Mouse (Mus musculus) kidney, embryonic 14.5 days (tissue): Measurements from ENCODE around the gene Bcar1. TPM values are rescaled to one million over a fixed set of nuclear protein-coding genes. Genes with fewer than 3 reads are reported as not detected.
A peak's percentile ranks its signal among the peaks of the same experiment; 100 is the strongest.

Source experiments
- ATAC-seq: fragments of 200-750 bp; cut with Nextera tagmentation; 2 replicates; pipeline ENCODE4 v1.8.0; 2017; ENCODE audit warnings: moderate number of reproducible peaks, mild to moderate bottlenecking, moderate TSS enrichment, moderate library complexity; ENCODE audit not compliant: low FRiP score, low TSS enrichment
- H3K27ac ChIP-seq: fragments of 300-500 bp; sonication (generic); 2 replicates; pipeline ENCODE4 v1.5.1; 2014; ENCODE audit warnings: low read depth, mild to moderate bottlenecking, low read length, moderate library complexity, mixed read lengths
- H3K27me3 ChIP-seq: fragments of 300-500 bp; sonication (generic); 2 replicates; pipeline ENCODE4 v1.6.1; 2014; ENCODE audit warnings: mild to moderate bottlenecking, low read length; ENCODE audit not compliant: control insufficient read depth, insufficient read depth
- H3K36me3 ChIP-seq: fragments of 300-500 bp; sonication (generic); 2 replicates; pipeline ENCODE4 v1.6.1; 2014; ENCODE audit warnings: low read length, mixed read lengths; ENCODE audit not compliant: control insufficient read depth, insufficient read depth
- H3K4me1 ChIP-seq: fragments of 300-500 bp; sonication (generic); 2 replicates; pipeline ENCODE4 v1.6.1; 2014; ENCODE audit warnings: low read length, mixed read lengths; ENCODE audit not compliant: control insufficient read depth, insufficient read depth
- H3K4me2 ChIP-seq: fragments of 300-500 bp; sonication (generic); replicated peaks from 2 replicates; pipeline ENCODE4 v1.6.1; 2014; ENCODE audit warnings: low read depth, mild to moderate bottlenecking, low read length
- H3K4me3 ChIP-seq: fragments of 300-500 bp; sonication (generic); 2 replicates; pipeline ENCODE4 v1.5.1; 2014; ENCODE audit warnings: mild to moderate bottlenecking, low read length
- H3K9ac ChIP-seq: fragments of 300-500 bp; sonication (generic); 2 replicates; pipeline ENCODE4 v1.6.1; 2014; ENCODE audit warnings: low read depth, mild to moderate bottlenecking, low read length, moderate library complexity
- H3K9me3 ChIP-seq: fragments of 300-500 bp; sonication (generic); 2 replicates; pipeline ENCODE4 v1.6.1; 2016; ENCODE audit warnings: low read length; ENCODE audit not compliant: control insufficient read depth
- WGBS: fragments of 180-500 bp; shearing (Covaris S2); extraction: QIAGEN DNeasy Blood & Tissue Kit; methylation state at CpG from one replicate; pipeline ENCODE4 v1.1.7; 2014; 5-methylcytosine and 5-hydroxymethylcytosine counted together
- polyA plus RNA-seq: library from polyadenylated mRNA; unstranded; fragments of >200 nt; fragmentation: Nextera tagmentation; extraction: Ambion mirVana; gene quantifications from 2 replicates; pipeline ENCODE4 v1.2.1, GENCODE M21; 2014

The Bcar1 gene
- polyA plus RNA-seq, result 39.1 and 55.6 TPM in 2 replicates

DNA sequence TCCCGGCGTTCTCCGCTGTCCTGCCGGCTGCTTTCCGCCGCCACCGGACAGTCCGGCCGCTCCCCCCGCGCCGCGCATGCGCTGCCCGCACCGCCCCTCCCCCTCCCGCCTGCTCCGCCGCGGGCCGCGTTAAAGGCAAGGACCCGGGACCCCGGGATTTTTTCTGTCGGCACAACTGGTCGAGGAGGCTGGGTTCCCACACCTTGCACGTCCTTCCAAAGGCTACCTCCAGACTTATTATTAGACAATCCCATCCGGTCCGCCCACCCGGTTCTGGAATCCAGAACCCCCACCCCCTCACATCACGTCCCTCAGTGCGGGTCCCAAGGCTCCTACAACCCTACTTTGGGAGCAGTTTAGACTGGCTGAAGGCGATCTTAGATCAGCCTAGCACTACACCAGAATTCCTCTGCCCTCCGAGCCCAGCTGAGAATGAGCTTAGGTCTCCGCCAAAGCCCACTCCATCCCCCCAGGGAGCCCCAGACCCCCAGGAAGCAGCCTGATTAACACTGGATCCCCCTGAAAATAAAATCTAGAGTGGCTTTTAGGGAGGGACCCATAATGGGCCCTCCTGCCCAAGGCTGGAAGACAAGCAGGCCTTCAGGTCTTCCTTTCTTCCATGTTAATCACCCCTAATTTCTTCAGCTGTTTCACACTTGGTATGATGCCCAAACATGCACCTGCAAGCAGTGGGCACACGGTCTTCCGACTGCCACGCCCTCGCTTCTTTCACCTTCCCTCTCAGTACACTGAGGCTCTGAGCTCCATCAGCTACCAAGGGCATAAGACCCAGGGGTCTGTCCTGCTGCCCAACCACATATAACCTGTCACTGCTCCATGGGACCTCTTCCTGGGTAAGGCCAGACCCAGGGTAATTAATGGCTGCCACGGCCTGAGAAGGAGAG lies at the start of gene Bcar1:
TSS of gene Bcar1 (minus strand) at position 18 of the 905 bp plus-strand sequence.
- Histone ChIP-seq H3K27ac (peak within 1 kb of the TSS; percentile 69; the same call in 1 of the 2 replicates), H3K4me3 (peak within 1 kb of the TSS; percentile 93), H3K27me3 (no peaks in the 10 kb centered on the region), H3K9me3 (no peaks in the 10 kb centered on the region), H3K4me1 (peaks cover 61% of the 10 kb centered on the region), H3K9ac (peak within 1 kb of the TSS; percentile 91), H3K4me2 (peak within 1 kb of the TSS; percentile 75), H3K36me3 (no peaks in the 10 kb centered on the region)
- peak; percentile 56 for ATAC-seq
- 12% methylated on average over 36 of the region's 40 CpGs for WGBS

DNA sequence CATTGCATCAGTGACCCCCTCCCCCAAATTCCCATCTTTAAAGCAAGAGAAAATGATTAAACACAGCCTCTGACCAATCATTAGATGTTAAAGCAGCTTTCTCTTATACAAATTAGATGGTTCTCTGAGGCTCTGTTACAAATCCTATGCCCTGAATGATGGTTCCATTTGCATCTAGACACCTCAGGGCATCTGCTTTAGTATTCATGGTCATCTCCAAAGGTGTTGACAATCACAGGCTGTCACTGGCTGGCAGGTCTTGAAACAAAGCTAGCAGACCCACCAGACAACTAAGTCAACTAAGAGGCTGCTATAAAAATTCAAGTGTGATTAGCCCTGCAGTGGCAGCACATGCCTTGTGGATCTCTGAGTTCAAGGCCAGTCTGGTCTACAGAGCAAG lies 46.0 kb upstream of the Bcar1 start:
- peaks cover 12% of the 10 kb centered on the region for H3K4me1 ChIP-seq
- no peak overlapping the region for H3K27ac ChIP-seq

DNA sequence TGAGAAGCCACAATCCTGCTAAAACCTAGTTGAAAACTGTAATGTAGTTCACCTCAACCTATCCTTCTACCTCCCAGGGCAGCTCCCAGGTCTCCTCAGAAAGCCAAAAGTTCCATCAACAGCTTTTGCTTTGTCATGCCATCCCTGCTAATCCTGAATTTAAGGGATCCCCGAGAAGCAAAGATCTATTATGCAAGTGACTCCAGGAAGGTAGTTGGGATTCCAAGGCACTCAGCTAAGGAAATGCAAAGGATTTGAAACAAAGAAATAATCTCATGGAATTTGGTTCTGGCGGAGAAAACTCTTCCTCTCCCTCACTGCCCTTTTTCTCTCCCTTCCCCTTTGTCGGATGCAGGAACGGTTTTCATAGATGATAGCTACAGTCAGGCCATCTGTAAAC lies 45.6 kb upstream of the Bcar1 start:
- ATAC-seq, result no peak
- H3K9ac ChIP-seq, result no peak overlapping the region
- H3K4me1 ChIP-seq, result peaks cover 12% of the 10 kb centered on the region
- no peaks in the 10 kb centered on the region for H3K9me3 ChIP-seq
- H3K27ac ChIP-seq, result no peak overlapping the region
- no peak overlapping the region for H3K4me3 ChIP-seq
- no peak overlapping the region for H3K4me2 ChIP-seq
- peaks cover 3% of the 10 kb centered on the region; the same call in 1 of the 2 replicates for H3K36me3 ChIP-seq
- H3K27me3 ChIP-seq, result no peaks in the 10 kb centered on the region
- 49% methylated on average over 4 of the region's 4 CpGs for WGBS

More for the DNA sequence above, 46.0 kb upstream of the Bcar1 start:
- ATAC-seq, result no peak
- H3K9me3 ChIP-seq, result no peaks in the 10 kb centered on the region
- H3K4me3 ChIP-seq, result no peak overlapping the region
- H3K9ac ChIP-seq, result no peak overlapping the region
- peaks cover 3% of the 10 kb centered on the region; the same call in 1 of the 2 replicates for H3K36me3 ChIP-seq
- no peaks in the 10 kb centered on the region for H3K27me3 ChIP-seq
- no peak overlapping the region for H3K4me2 ChIP-seq

DNA sequence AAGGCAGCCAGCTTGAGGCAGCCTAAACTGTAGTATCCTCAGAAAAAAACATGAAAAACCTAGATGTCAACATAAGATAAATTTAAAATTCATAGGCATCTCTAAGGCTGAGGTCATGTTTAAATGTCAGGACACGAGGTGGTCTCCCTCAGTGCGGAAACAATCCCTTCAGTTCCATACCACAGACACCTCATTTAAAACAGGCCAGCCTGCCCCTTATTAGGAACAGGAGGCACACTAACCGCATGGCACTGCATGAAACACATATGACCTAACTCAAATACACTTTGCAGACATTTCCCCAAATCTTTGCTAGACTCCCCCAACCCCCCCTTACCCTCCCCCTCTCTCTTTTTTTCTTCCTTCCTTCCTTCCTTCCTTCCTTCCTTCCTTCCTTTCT lies 44.9 kb upstream of the Bcar1 start:
- Histone ChIP-seq H3K9ac (no peak overlapping the region), H3K9me3 (no peaks in the 10 kb centered on the region), H3K4me2 (no peak overlapping the region), H3K27me3 (no peaks in the 10 kb centered on the region), H3K4me1 (peaks cover 12% of the 10 kb centered on the region), H3K27ac (no peak overlapping the region), H3K4me3 (no peak overlapping the region), H3K36me3 (peaks cover 3% of the 10 kb centered on the region; the same call in 1 of the 2 replicates)
- ATAC-seq, result no peak
- 73% methylated on average over 3 of the region's 3 CpGs for WGBS

DNA sequence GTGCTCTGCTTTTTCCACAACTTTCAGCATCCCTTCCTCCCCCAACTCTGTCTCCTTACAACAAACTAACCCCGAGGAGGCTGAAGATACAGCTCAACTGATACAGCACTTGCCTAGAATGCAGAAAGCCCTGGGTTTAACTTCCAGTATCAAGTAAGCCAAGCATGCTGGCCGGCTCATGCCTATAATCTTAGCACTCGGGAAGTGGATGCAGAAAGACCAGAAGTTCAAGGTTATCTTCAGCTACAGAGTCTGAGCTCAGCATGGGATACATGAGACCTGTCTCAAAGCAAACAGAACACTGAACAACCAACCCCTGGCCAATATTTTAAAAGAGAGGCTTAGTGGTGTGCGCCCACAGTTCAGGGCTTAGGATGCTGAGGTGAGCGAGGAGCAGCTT lies 44.5 kb upstream of the Bcar1 start:
- Histone ChIP-seq H3K9me3 (no peaks in the 10 kb centered on the region), H3K27me3 (no peaks in the 10 kb centered on the region), H3K36me3 (peaks cover 3% of the 10 kb centered on the region; the same call in 1 of the 2 replicates), H3K27ac (peak overlapping the region; percentile 0), H3K4me3 (no peak overlapping the region), H3K9ac (no peak overlapping the region), H3K4me2 (no peak overlapping the region), H3K4me1 (peaks cover 12% of the 10 kb centered on the region)
- WGBS, result 75% methylated on average over 5 of the region's 5 CpGs
- no peak for ATAC-seq

DNA sequence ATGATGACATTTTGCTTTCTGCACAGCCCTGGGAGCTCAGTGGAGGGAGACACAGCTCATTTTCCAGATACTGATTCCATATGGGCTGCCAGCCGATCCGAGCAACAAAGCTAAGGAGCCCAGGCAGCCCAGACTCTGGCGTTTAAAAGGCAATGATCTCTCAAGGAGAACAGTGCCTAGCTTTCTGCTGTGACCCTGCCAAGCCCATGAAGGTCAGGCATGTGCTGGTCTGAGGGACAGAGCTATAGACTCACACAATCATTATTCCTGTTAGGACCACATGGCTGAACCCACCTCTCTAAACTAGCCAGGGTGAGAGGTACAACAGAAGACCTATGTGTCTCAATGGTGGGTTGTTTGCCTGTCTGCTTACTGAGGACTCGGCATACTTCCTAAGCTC lies 44.1 kb upstream of the Bcar1 start:
- Histone ChIP-seq H3K9me3 (no peaks in the 10 kb centered on the region), H3K4me1 (peaks cover 12% of the 10 kb centered on the region), H3K9ac (no peak overlapping the region), H3K27me3 (no peaks in the 10 kb centered on the region), H3K4me3 (no peak overlapping the region), H3K27ac (peak overlapping the region; percentile 0; the same call in 1 of the 2 replicates), H3K4me2 (no peak overlapping the region), H3K36me3 (peaks cover 3% of the 10 kb centered on the region; the same call in 1 of the 2 replicates)
- no peak for ATAC-seq
- 51% methylated on average over 4 of the region's 4 CpGs for WGBS

DNA sequence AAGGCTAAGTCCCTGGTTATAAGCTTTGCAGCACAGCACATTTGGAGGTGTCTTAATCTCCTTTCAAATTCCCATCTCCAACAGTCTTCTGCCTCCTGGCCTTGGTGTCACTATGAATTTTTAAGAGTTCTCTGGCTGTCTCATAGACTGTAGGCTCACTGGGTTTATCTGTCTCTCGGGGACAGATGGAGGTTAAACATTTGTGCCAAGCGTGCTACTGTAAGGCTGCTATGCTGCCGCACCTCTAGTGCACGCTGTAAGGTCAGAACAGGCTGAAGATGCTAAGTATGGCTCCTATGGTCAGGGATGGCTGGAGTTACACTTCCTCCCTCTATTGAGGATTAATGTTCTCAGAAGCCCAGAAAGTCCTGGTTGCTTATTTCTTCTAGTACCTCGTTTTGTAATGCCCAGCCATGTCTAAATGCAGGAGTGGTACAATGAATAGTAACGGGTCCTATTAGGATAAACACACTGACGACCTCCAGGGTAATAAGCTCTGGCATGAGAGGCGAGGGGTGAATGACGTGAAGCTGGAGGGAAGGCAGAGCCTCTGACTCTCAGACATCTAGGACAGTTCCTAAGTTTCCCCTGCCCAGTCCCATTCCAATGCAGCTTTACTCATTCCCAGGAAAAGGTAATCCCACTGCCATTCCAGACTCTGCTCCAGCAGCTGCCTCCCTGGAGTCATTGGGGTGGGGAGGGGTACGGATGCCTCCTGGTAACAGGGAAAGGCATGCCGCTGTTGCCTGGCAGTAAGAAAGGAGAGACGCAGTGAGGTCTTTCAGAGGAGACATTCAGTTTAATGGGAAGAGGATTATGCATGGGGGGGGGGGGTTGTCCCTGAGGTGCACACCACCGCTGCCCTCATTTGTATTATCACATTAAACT lies 43.3 kb upstream of the Bcar1 start:
- peaks cover 3% of the 10 kb centered on the region; the same call in 1 of the 2 replicates for H3K36me3 ChIP-seq
- H3K9me3 ChIP-seq, result no peaks in the 10 kb centered on the region
- 71% methylated on average over 13 of the region's 13 CpGs for WGBS
- peaks cover 12% of the 10 kb centered on the region for H3K4me1 ChIP-seq
- H3K9ac ChIP-seq, result no peak overlapping the region
- no peaks in the 10 kb centered on the region for H3K27me3 ChIP-seq
- no peak for ATAC-seq
- no peak overlapping the region for H3K27ac ChIP-seq
- H3K4me3 ChIP-seq, result no peak overlapping the region
- no peak overlapping the region for H3K4me2 ChIP-seq

DNA sequence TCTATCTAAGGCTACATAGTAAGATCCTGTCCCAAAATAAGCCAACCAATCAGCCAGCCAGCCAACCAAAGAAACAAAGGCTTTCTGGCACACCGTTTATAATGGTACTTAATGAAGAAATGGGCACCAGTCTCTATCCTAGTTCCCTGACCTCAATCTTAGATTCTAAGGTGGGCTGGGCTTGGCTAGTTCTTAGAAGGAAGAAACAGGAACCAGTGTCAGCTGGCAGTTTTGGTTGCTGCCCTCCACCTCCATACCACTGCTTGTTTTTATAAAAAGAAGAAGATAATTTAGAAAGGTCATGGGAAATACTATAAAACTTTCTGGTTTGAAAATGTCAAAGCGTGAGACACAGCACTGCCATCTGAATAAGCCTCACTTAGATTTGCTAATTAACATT lies 42.5 kb upstream of the Bcar1 start:
- Histone ChIP-seq H3K27me3 (no peaks in the 10 kb centered on the region), H3K4me3 (no peak overlapping the region), H3K9me3 (no peaks in the 10 kb centered on the region), H3K4me1 (peaks cover 12% of the 10 kb centered on the region), H3K36me3 (0 out of 2 replicates have a peak, but pooled peaks cover 3% of the 10 kb centered on the region), H3K27ac (no peak overlapping the region), H3K9ac (no peak overlapping the region), H3K4me2 (no peak overlapping the region)
- 93% methylated on average over 2 of the region's 2 CpGs for WGBS
- no peak for ATAC-seq
